Mouse (Mus musculus): ENCODE results near the gene Prrg1.
"Not testable (repeated sequence)": the region's sequence is repeated elsewhere in the genome, so short reads cannot be mapped to it uniquely, and the experiment has no call there.

Prrg1 gene

DNA sequence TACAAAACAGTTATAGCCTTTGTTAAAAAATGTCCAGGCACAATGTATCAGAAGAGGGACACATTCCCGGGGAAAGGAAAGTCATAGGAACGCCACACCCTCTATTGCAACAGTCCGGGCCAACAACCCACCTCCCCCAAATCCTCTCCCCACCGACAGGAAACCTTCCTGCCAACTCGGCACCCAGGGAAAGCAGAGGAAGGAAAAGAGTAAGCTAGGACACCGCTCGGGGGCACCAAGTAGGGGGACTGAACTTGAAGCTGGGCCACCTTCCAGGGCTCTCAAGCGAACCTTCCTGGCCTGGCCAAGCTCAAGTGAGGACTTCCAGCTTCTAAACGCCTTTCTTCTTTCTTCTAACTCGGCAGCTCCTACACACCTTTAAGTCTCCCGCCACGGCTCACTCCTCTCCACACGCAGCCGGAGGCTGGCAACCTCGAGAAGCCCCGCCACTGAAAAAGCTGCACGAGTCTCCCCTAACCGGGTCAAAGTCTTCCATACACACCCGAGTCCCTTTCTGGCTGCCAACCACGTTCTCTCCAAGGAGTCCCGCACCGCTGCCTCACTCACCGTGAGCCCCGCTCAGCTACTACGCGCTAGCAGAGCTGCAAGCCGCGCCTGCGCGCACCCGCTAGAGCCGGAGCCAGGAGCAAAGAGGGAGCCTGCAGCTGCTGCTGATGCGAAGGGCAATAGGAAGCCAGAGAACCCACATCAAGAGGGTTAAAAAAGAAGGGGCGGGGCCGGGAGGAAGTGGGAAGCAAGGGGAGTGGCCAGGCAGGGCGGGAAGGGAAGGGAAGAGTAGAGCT, at the start of gene Prrg1:
Prrg1 (minus strand) TSS at position 695 of the 803 bp plus-strand sequence.
- peak; percentile 84 for DNase-seq (ENCODE audit: inconsistent ontology term)

- no peak for DNase-seq (ENCODE audit: inconsistent ontology term)
Observed at GRCm38 (mm10) chrX:78605814-78606213, 22.1 kb upstream of the Prrg1 start.

DNA sequence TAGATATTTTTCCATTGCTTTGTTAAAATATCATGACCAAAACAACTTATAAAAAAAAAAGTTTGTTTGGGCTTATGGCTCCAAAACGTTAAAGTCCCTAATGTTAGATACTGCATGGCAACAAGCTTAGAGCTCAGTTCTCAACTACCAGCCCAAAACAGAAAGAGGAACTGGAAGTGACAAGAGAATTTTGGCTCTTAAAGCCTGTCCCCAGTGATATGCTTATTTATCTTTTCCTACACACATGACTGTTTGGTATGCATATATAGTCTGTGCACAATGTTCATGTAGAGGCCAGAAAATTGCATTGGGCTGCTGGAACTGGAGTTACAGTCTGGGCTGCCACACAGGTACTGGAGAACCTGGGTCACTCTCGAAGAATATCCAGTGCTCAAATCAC, 9.4 kb upstream of the Prrg1 start:
- no peak for DNase-seq (ENCODE audit: inconsistent ontology term)

GRCm38 (mm10) chrX:78582854-78583201, 868 bp downstream of the Prrg1 start:
- peak; percentile 36 for DNase-seq (ENCODE audit: inconsistent ontology term)

- no peak for DNase-seq (ENCODE audit: inconsistent ontology term)
Observed at GRCm38 (mm10) chrX:78563451-78563850, 20.2 kb downstream of the Prrg1 start.

DNA sequence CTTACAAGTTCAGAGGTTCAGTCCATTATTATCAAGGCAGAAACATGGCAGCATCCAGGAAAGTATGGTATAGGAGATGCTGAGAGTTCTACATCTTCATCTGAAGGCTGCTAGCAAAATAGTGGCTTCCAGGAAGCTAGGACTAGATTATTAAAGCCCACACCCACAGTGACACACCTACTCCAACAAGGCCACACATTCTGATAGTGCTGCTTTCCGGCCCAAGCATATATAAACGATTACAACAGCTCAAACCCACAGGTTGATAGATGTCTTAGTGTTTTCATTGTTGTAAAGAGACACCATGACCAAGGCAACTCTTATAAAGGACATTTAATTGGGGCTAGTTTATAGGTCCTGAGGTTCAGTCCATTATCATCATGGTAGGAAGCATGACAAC, 30.3 kb downstream of the Prrg1 start:
- DNase-seq (ENCODE audit: inconsistent ontology term): no peak

DNA sequence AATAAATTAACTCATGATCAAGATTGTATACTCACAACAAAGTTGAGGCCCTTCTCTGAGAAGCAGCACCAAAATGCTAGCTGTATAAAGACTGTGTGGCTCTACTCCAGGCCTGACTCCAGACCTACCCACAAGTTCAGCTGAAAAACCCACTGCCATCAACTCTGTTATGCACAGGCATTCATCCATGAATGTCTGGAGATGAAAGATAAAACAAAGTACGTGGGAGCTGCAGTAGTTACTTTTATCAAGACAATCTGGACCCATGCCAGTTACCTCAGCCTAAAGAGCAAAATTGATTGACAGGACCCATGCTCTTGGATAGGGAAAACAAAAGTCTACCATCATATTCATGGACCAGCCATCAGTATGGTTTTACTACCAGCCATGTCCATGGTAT, 31.0 kb downstream of the Prrg1 start:
- DNase-seq (ENCODE audit: inconsistent ontology term): peak; percentile 1

DNA sequence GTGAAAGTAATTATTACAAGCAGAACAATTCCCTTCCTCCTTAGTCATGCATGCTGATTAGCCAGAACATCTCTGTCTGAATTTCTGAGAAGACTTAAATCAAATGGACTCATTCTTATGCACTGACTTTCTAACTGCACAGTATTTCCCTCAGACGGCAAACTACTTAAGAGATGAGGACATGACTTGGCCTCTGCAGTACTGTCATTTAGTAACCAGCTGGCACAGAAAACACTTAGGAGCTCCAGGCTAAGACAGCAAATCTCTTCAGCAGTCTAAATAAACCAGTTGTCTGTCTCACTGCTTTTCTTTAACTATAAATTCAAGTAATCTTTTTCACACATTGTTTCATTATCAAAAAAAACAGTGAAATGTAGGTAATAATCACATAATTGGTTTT, 36.0 kb downstream of the Prrg1 start:
- DNase-seq (ENCODE audit: inconsistent ontology term): peak; percentile 42

DNA sequence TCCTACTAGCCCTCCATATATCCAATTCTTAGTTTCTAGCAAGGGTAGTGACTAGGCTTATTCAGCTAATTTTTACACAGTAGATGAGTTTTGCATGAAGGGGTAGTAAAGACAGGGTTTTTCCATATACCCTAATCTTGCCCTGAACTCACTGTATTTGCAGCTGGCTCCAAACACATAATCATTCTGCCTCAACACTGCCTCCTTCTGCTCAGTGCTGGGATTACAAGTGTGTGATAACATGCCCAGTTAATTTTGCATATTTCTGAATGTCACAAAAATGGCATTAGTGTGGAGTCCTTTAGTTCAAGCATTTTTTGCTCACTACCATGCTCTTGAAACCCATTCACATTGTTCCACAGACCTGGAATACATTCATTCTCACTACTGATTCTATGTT, 44.0 kb downstream of the Prrg1 start:
- DNase-seq (ENCODE audit: inconsistent ontology term): no peak

DNA sequence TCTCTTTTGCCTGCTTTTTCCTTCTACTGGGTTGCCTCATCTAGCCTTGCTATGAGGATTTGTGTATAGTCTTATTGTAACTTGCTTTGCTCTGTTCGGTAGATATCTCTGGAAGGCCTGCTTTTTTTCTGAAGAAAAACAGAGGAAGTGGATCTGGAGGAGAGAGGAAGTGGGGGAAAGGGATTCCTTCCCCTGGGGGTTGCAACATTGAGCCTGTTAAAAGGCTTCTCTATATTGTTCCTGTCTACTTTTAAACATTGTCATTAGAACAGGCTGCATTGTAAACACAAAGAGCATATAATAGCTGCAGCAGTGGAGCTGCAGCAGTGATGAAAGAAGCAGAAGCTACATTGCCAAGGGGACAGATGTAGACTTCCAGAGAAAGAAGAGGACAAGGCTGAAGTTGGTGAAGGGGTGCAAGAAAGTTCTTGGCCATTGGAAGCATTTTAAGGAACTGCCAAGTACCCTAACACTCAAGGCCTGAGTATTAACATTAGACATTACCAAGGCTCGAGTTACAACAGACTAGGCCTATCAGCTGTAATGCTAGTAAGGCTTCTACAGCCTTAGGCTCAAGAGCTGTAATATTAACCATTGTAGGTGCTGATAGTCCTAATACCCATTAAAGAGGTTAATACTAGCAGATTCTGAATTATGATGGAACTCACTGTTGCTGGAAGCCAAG, 44.9 kb downstream of the Prrg1 start:
- no peak for DNase-seq (ENCODE audit: inconsistent ontology term)

- no peak for DNase-seq (ENCODE audit: inconsistent ontology term)
Observed at GRCm38 (mm10) chrX:78518301-78518700, 65.4 kb downstream of the Prrg1 start.

DNA sequence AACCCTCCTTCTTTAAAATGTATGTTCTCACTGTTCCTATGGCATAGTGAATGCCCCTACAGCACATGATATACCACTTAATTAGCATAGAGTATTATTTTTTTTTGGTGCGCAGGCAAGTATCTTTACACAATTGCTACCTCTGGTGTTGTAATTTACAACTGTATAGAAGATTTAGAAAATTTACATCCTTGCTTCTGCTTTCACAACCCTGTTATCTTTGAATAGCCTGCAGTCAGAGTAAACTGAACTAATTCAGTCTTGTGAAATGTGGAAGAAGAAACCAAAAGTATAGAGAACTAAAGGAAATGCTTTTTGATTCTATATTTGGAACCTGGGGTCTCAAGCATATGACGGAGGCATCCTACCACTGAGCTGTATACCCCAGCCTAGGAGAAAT, 100.7 kb downstream of the Prrg1 start:
- no peak for DNase-seq (ENCODE audit: inconsistent ontology term)

- DNase-seq (ENCODE audit: inconsistent ontology term): no peak
Observed at GRCm38 (mm10) chrX:78479710-78480109, 104.0 kb downstream of the Prrg1 start.

GRCm38 (mm10) chrX:78434357-78434756, 149.3 kb downstream of the Prrg1 start:
- no peak for DNase-seq (ENCODE audit: inconsistent ontology term)

GRCm38 (mm10) chrX:78403346-78403745, 180.3 kb downstream of the Prrg1 start:
- not testable (repeated sequence) for DNase-seq (ENCODE audit: inconsistent ontology term)
